8 mouse cellular contexts compared by ENCODE assay signal in the genomic region with DNA sequence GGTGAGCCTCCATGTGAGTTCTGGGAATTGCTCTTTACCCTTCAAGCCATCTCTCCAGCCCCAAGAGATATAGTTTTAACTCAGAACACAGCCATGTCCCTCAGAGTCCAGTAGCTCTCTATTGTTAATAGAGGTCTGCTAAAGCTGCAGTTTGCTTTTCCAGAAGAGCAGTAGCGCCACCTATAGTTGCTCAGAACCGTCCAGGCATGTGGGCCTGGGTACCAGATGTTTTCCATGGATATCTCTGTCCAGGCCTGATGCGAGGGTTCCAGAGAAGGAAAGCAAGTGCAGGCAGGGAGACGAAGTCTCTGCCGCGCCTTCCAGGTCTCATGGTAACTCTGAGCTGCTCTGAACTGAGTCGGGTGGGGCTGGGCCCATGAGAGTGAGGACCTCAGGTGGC. TPM values are rescaled to one million over a fixed set of nuclear protein-coding genes. Genes with fewer than 3 reads are reported as not detected.
A peak's percentile ranks its signal among the peaks of the same experiment; 100 is the strongest.
DNase-seq lines count a peak whose midpoint lies in the region; ATAC-seq and TF ChIP-seq lines count a peak whose summit lies in the region.

No protein-coding gene starts in this region.

- TF ChIP-seq POLR2A in brain, embryonic 14.5 days (IDR thresholded peaks at IDR 0.05; ENCODE audit: borderline replicate concordance, extremely low read depth, insufficient read depth, insufficient read length, poor library complexity, severe bottlenecking): no peak

- peak; percentile 53; the same call in 1 of the 2 replicates for TF ChIP-seq CTCF in brain, embryonic 14.5 days (IDR thresholded peaks at IDR 0.05; ENCODE audit: borderline replicate concordance, extremely low read depth, insufficient read depth, insufficient read length)

- peak; percentile 43 for DNase-seq in gastrocnemius, postnatal 10 days
- DNase-seq in gastrocnemius, postnatal 4 days (ENCODE audit: low spot score in 2 of 2): no peak
- peak; percentile 34 for DNase-seq in neural tube, embryonic 10.5 days (ENCODE audit: extremely low spot score, low spot score)
- peak; percentile 43 for DNase-seq in brain, embryonic 14.5 days (ENCODE audit: low read depth)
- peak; percentile 76 for DNase-seq in limb, embryonic 11.5 days (ENCODE audit: low spot score)
- DNase-seq in thymus, postnatal 0 days (ENCODE audit: low spot score): peak; percentile 16
- DNase-seq in spleen, postnatal 14 days (ENCODE audit: low spot score in 2 of 2): no peak

- WGBS in neural tube, embryonic 15.5 days: 36% methylated on average over 7 of the region's 7 CpGs
- WGBS in limb, embryonic 11.5 days: 27% methylated on average over 7 of the region's 7 CpGs

- no peak overlapping the region for H3K4me3 ChIP-seq in neural tube, embryonic 15.5 days (replicated peaks)
- H3K4me3 ChIP-seq in limb, embryonic 11.5 days (ENCODE audit: low read depth, low read length): no peak overlapping the region

- H3K9ac ChIP-seq in neural tube, embryonic 15.5 days (replicated peaks): no peak overlapping the region
- no peak overlapping the region for H3K9ac ChIP-seq in limb, embryonic 11.5 days (ENCODE audit: low read length)

- no peak overlapping the region for H3K4me2 ChIP-seq in neural tube, embryonic 15.5 days
- no peak overlapping the region for H3K4me2 ChIP-seq in limb, embryonic 11.5 days (ENCODE audit: low read depth, severe bottlenecking)

- H3K9me3 ChIP-seq in neural tube, embryonic 15.5 days (replicated peaks): 0 out of 2 replicates have a peak, but pooled peaks cover 2% of the 10 kb centered on the region
- no peaks in the 10 kb centered on the region for H3K9me3 ChIP-seq in limb, embryonic 11.5 days (ENCODE audit: control insufficient read depth, low read length)

- no peaks in the 10 kb centered on the region for H3K36me3 ChIP-seq in neural tube, embryonic 15.5 days
- no peaks in the 10 kb centered on the region for H3K36me3 ChIP-seq in limb, embryonic 11.5 days (ENCODE audit: control insufficient read depth, insufficient read depth, low read length)

- no peak overlapping the region for H3K27ac ChIP-seq in neural tube, embryonic 15.5 days (replicated peaks)
- H3K27ac ChIP-seq in limb, embryonic 11.5 days (replicated peaks; ENCODE audit: low read depth, low read length): no peak overlapping the region

- no peaks in the 10 kb centered on the region for H3K4me1 ChIP-seq in neural tube, embryonic 15.5 days
- no peaks in the 10 kb centered on the region for H3K4me1 ChIP-seq in limb, embryonic 11.5 days (ENCODE audit: control insufficient read depth, insufficient read depth, low read length)

- no peak for ATAC-seq in neural tube, embryonic 15.5 days (ENCODE audit: low FRiP score)
- ATAC-seq in limb, embryonic 11.5 days (ENCODE audit: insufficient number of reproducible peaks, low FRiP score, low TSS enrichment, low read depth): 0 out of 2 replicates have a peak, but pooled peaks have one; percentile 39

- no peaks in the 10 kb centered on the region for H3K27me3 ChIP-seq in neural tube, embryonic 15.5 days (replicated peaks)
- no peaks in the 10 kb centered on the region for H3K27me3 ChIP-seq in limb, embryonic 11.5 days (ENCODE audit: control insufficient read depth, insufficient read depth, low read length)

RNA-seq across cellular contexts. Expression of gene Mrps24, which starts 23.7 kb away (rescaled TPM):
- total RNA-seq in gastrocnemius, postnatal 10 days (2021): 10 to 100 TPM; 84.8 to 90.6 TPM
- 10 to 100 TPM; 67.8 to 84.1 TPM for total RNA-seq in gastrocnemius, postnatal 4 days (2021)
- polyA plus RNA-seq in neural tube, embryonic 15.5 days (2015; fragmentation: Nextera tagmentation; extraction: Ambion mirVana): 197 and 206 TPM in 2 replicates
- polyA plus RNA-seq in brain, embryonic 14.5 days (2012; rRNA removed): 112 and 159 TPM in 2 replicates
- 164 and 170 TPM in 2 replicates for polyA plus RNA-seq in limb, embryonic 11.5 days (2014; fragmentation: Nextera tagmentation; extraction: Ambion mirVana)
- polyA plus RNA-seq in thymus, postnatal 0 days (2015; fragmentation: Nextera tagmentation; extraction: Ambion mirVana): 249 and 266 TPM in 2 replicates

Comparison
In these comparisons a context has a peak if more than half of its experiments do, and no peak if none do; other contexts are left out.
1. DNase-seq: peak in gastrocnemius, postnatal 10 days (single experiment), neural tube, embryonic 10.5 days (single experiment), brain, embryonic 14.5 days (single experiment), limb, embryonic 11.5 days (single experiment) and thymus, postnatal 0 days (single experiment); none in gastrocnemius, postnatal 4 days (0 of 2) and spleen, postnatal 14 days (0 of 2).